In the genomic region with DNA sequence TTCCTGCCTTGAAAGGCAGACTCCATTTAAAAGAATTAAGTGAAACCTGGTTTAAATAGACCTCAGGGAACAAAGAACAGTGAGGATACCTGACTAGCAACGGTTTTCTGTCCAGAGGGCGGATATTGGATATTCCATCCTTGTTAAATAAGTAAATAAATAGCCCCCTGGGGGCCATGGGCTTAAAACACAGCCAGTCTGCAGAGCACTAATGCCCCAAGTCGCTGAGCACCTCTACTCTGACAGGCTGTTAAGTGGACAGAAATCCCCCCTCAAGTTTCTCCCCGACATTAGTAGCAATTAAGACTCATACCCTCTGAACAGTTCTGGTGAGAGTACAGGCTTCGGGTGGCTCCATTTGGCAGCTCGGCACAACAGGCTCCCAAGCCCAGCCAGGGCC, we compare ENCODE assay signal across 32 mouse cellular contexts. TPM values are rescaled to one million over a fixed set of nuclear protein-coding genes. Genes with fewer than 3 reads are reported as not detected.
DNase-seq lines count a peak whose midpoint lies in the region; ATAC-seq and TF ChIP-seq lines count a peak whose summit lies in the region.
"Had no signal": no experiment of that assay in that cellular context is flagged by ENCODE, and none has a peak within 500 bp of the region (broad histone marks: within the 10 kb centered on the region; RNA-seq: fewer than 3 reads in every experiment).

No protein-coding gene starts in this region.

- ATAC-seq in embryonic facial prominence, embryonic 15.5 days (ENCODE audit: insufficient number of reproducible peaks, low FRiP score, low TSS enrichment, low read depth), result 0 out of 2 replicates have a peak, but pooled peaks have one; percentile 37
- peak; percentile 2; the same call in 1 of the 2 replicates for ATAC-seq in limb, embryonic 13.5 days (ENCODE audit: low FRiP score, low read depth)
- ATAC-seq: activated CD4-positive, CD25-positive, alpha-beta regulatory T cell, adult 4 months; forebrain, embryonic 13.5 days; intestine, embryonic 16.5 days; lung, postnatal 0 days had no signal

- DNase-seq in embryo, embryonic 10.5 days (ENCODE audit: low spot score), result peak; percentile 35
- DNase-seq in embryo, embryonic 9.5 days (ENCODE audit: extremely low spot score), result no peak
- peak; percentile 31 for DNase-seq in embryonic facial prominence, embryonic 10.5 days (ENCODE audit: low spot score)
- no peak for DNase-seq in ovary, postnatal 36 days (ENCODE audit: low spot score)
- no peak for DNase-seq in thymus, adult 2 months
- DNase-seq: adrenal gland, postnatal 10 days; cerebellum, adult 8-10 months; cerebellum, postnatal 25 days; gastrocnemius, postnatal 14 days; heart, adult 11 months; heart, postnatal 14 days; kidney, adult 9 months; kidney, postnatal 10 days; layer of hippocampus, adult 9-11 months; liver, embryonic 13.5 days; lung, adult 18-20 months; lung, postnatal 4 days; right cerebral cortex, postnatal 14 days; thymus, postnatal 14 days had no signal

- no peak for TF ChIP-seq POLR2A in thymus, adult 2 months (IDR thresholded peaks at IDR 0.05; ENCODE audit: control insufficient read depth, extremely low read depth, insufficient read depth, low read length, poor library complexity)

- no peaks in the 10 kb centered on the region for H3K36me3 ChIP-seq in embryonic facial prominence, embryonic 10.5 days (replicated peaks)
- H3K36me3 ChIP-seq in embryonic facial prominence, embryonic 15.5 days, result no peaks in the 10 kb centered on the region
- H3K36me3 ChIP-seq in limb, embryonic 13.5 days, result peaks cover 26% of the 10 kb centered on the region
- H3K36me3 ChIP-seq in thymus, adult 2 months (ENCODE audit: control insufficient read depth, insufficient read depth, low read length), result no peaks in the 10 kb centered on the region
- H3K36me3 ChIP-seq: hindbrain, embryonic 12.5 days; liver, embryonic 13.5 days; midbrain, embryonic 12.5 days; neural tube, embryonic 13.5 days; stomach, embryonic 15.5 days had no signal

- H3K9me3 ChIP-seq in embryonic facial prominence, embryonic 10.5 days, result no peaks in the 10 kb centered on the region
- H3K9me3 ChIP-seq in embryonic facial prominence, embryonic 15.5 days (replicated peaks), result no peaks in the 10 kb centered on the region
- H3K9me3 ChIP-seq in limb, embryonic 13.5 days, result no peaks in the 10 kb centered on the region
- H3K9me3 ChIP-seq: forebrain, embryonic 13.5 days; hindbrain, embryonic 12.5 days; liver, embryonic 13.5 days; megakaryocyte, embryonic 14.5 days; midbrain, embryonic 12.5 days; neural tube, embryonic 13.5 days; stomach, embryonic 15.5 days had no signal

- no peak overlapping the region for H3K4me3 ChIP-seq in embryonic facial prominence, embryonic 10.5 days
- H3K4me3 ChIP-seq in embryonic facial prominence, embryonic 15.5 days (replicated peaks), result no peak overlapping the region
- H3K4me3 ChIP-seq in limb, embryonic 13.5 days, result no peak overlapping the region
- H3K4me3 ChIP-seq in thymus, adult 2 months (ENCODE audit: control insufficient read depth, insufficient read depth, low read length), result no peak overlapping the region
- H3K4me3 ChIP-seq: forebrain, embryonic 13.5 days; hindbrain, embryonic 12.5 days; liver, embryonic 13.5 days; megakaryocyte, embryonic 14.5 days; midbrain, embryonic 12.5 days; neural tube, embryonic 13.5 days; stomach, embryonic 15.5 days had no signal

- H3K27me3 ChIP-seq in embryonic facial prominence, embryonic 10.5 days (replicated peaks; ENCODE audit: low read depth, poor library complexity, severe bottlenecking), result no peaks in the 10 kb centered on the region
- H3K27me3 ChIP-seq in embryonic facial prominence, embryonic 15.5 days, result no peaks in the 10 kb centered on the region
- no peaks in the 10 kb centered on the region for H3K27me3 ChIP-seq in limb, embryonic 13.5 days
- no peaks in the 10 kb centered on the region for H3K27me3 ChIP-seq in thymus, adult 2 months (ENCODE audit: control insufficient read depth, insufficient read depth, low read length)
- H3K27me3 ChIP-seq: CH12.LX; forebrain, embryonic 13.5 days; hindbrain, embryonic 12.5 days; liver, embryonic 13.5 days; megakaryocyte, embryonic 14.5 days; midbrain, embryonic 12.5 days; neural tube, embryonic 13.5 days; stomach, embryonic 15.5 days had no signal

- no peak overlapping the region for H3K9ac ChIP-seq in embryonic facial prominence, embryonic 15.5 days
- H3K9ac ChIP-seq in limb, embryonic 13.5 days, result no peak overlapping the region
- H3K9ac ChIP-seq: forebrain, embryonic 13.5 days; hindbrain, embryonic 12.5 days; liver, embryonic 13.5 days; midbrain, embryonic 12.5 days; neural tube, embryonic 13.5 days; stomach, embryonic 15.5 days had no signal

- no peak overlapping the region for H3K4me2 ChIP-seq in embryonic facial prominence, embryonic 15.5 days (replicated peaks)
- H3K4me2 ChIP-seq in limb, embryonic 13.5 days (replicated peaks), result 0 out of 2 replicates have a peak overlapping the region, but pooled peaks have one; percentile 30
- H3K4me2 ChIP-seq: forebrain, embryonic 13.5 days; hindbrain, embryonic 12.5 days; liver, embryonic 13.5 days; midbrain, embryonic 12.5 days; neural tube, embryonic 13.5 days; stomach, embryonic 15.5 days had no signal

- TF ChIP-seq CTCF in thymus, adult 2 months (IDR thresholded peaks at IDR 0.05; ENCODE audit: borderline replicate concordance, control insufficient read depth, extremely low read depth, insufficient read depth, low read length, poor library complexity), result no peak

- peaks cover 21% of the 10 kb centered on the region for H3K4me1 ChIP-seq in embryonic facial prominence, embryonic 10.5 days
- H3K4me1 ChIP-seq in embryonic facial prominence, embryonic 15.5 days, result peaks cover 33% of the 10 kb centered on the region
- peaks cover 69% of the 10 kb centered on the region for H3K4me1 ChIP-seq in limb, embryonic 13.5 days
- H3K4me1 ChIP-seq in thymus, adult 2 months (replicated peaks; ENCODE audit: control insufficient read depth, insufficient read depth, low read length), result no peaks in the 10 kb centered on the region

- no peak overlapping the region for H3K27ac ChIP-seq in embryonic facial prominence, embryonic 10.5 days (replicated peaks)
- H3K27ac ChIP-seq in embryonic facial prominence, embryonic 15.5 days (replicated peaks), result 0 out of 2 replicates have a peak overlapping the region, but pooled peaks have one; percentile 4
- peak overlapping the region; percentile 83 for H3K27ac ChIP-seq in limb, embryonic 13.5 days
- no peak overlapping the region for H3K27ac ChIP-seq in thymus, adult 2 months (ENCODE audit: control insufficient read depth, insufficient read depth, low read length)
- H3K27ac ChIP-seq: forebrain, embryonic 13.5 days; hindbrain, embryonic 12.5 days; hindbrain, postnatal 0 days; liver, embryonic 13.5 days; midbrain, embryonic 12.5 days; neural tube, embryonic 13.5 days; stomach, embryonic 15.5 days had no signal

- WGBS in embryonic facial prominence, embryonic 10.5 days, result 37% methylated on average over 6 of the region's 6 CpGs
- WGBS in embryonic facial prominence, embryonic 15.5 days, result 36% methylated on average over 6 of the region's 6 CpGs
- 15% methylated on average over 6 of the region's 6 CpGs for WGBS in limb, embryonic 13.5 days
- 90% methylated on average over 6 of the region's 6 CpGs for WGBS in thymus, adult 2 months

RNA-seq across cellular contexts. Expression of a gene that starts 48.7 kb away (rescaled TPM):
- 12.4 and 12.5 TPM in 2 replicates for polyA plus RNA-seq in embryonic facial prominence, embryonic 10.5 days (2016; fragmentation: Nextera tagmentation; extraction: Ambion mirVana)
- polyA plus RNA-seq in embryonic facial prominence, embryonic 15.5 days (2015; fragmentation: Nextera tagmentation; extraction: Ambion mirVana), result 27.3 and 28.1 TPM in 2 replicates
- 36.4 and 44.6 TPM in 2 replicates for polyA plus RNA-seq in limb, embryonic 13.5 days (2015; fragmentation: Nextera tagmentation; extraction: Ambion mirVana)
- 9.9 and 10.8 TPM in 2 replicates for polyA plus RNA-seq in thymus, adult 2 months (2012; rRNA removed)

Comparison
In these comparisons a context has a peak if more than half of its experiments do, and no peak if none do; other contexts are left out.
1. DNase-seq: peak in embryo, embryonic 10.5 days (single experiment) and embryonic facial prominence, embryonic 10.5 days (single experiment); none in embryo, embryonic 9.5 days (single experiment), ovary, postnatal 36 days (single experiment) and thymus, adult 2 months (single experiment).
2. H3K27ac ChIP-seq: peak in embryonic facial prominence, embryonic 15.5 days (single experiment) and limb, embryonic 13.5 days (single experiment); none in embryonic facial prominence, embryonic 10.5 days (single experiment) and thymus, adult 2 months (single experiment).